Mouse (Mus musculus) midbrain, embryonic 11.5 days (tissue): Measurements from ENCODE around the gene 1500009L16Rik. TPM values are rescaled to one million over a fixed set of nuclear protein-coding genes. Genes with fewer than 3 reads are reported as not detected.
A peak's percentile ranks its signal among the peaks of the same experiment; 100 is the strongest.

Experiments used
- ATAC-seq: fragments of 200-750 bp; cut with Nextera tagmentation; 2 replicates; pipeline ENCODE4 v1.8.0; 2017; ENCODE audit warnings: moderate TSS enrichment, moderate library complexity; ENCODE audit not compliant: low FRiP score
- DNase-seq: peaks from one replicate; pipeline ENCODE4 v3.0.0; 2015; ENCODE audit warnings: low spot score; ENCODE audit errors: missing footprints
- H3K27ac ChIP-seq: fragments of 300-500 bp; sonication (generic); 2 replicates; pipeline ENCODE4 v1.5.1; 2014; ENCODE audit warnings: low read depth, low read length
- H3K27me3 ChIP-seq: fragments of 300-500 bp; sonication (generic); 2 replicates; pipeline ENCODE4 v1.6.1; 2014; ENCODE audit warnings: mild to moderate bottlenecking, low read length, moderate library complexity, mixed read lengths; ENCODE audit not compliant: control insufficient read depth, insufficient read depth
- H3K36me3 ChIP-seq: fragments of 300-500 bp; sonication (generic); 2 replicates; pipeline ENCODE4 v1.6.1; 2014; ENCODE audit warnings: mild to moderate bottlenecking, low read length, moderate library complexity, mixed read lengths; ENCODE audit not compliant: control insufficient read depth, insufficient read depth
- H3K4me1 ChIP-seq: fragments of 300-500 bp; sonication (generic); 2 replicates; pipeline ENCODE4 v1.6.1; 2014; ENCODE audit warnings: low read length; ENCODE audit not compliant: control insufficient read depth, insufficient read depth
- H3K4me2 ChIP-seq: fragments of 300-500 bp; sonication (generic); 2 replicates; pipeline ENCODE4 v1.6.1; 2014; ENCODE audit warnings: mild to moderate bottlenecking, moderate library complexity
- H3K4me3 ChIP-seq: fragments of 300-500 bp; sonication (generic); 2 replicates; pipeline ENCODE4 v1.5.1; 2014; ENCODE audit warnings: low read depth, low read length
- H3K9ac ChIP-seq: fragments of 300-500 bp; sonication (generic); 2 replicates; pipeline ENCODE4 v1.6.1; 2014; ENCODE audit warnings: low read length
- H3K9me3 ChIP-seq: fragments of 300-500 bp; sonication (generic); 2 replicates; pipeline ENCODE4 v1.6.1; 2016; ENCODE audit warnings: low read length; ENCODE audit not compliant: control insufficient read depth
- WGBS: fragments of 180-500 bp; shearing (Covaris S2); extraction: QIAGEN DNeasy Blood & Tissue Kit; methylation state at CpG from one replicate; pipeline ENCODE4 v1.1.7; 2014; 5-methylcytosine and 5-hydroxymethylcytosine counted together
- polyA plus RNA-seq: library from polyadenylated mRNA; unstranded; fragments of >200 nt; fragmentation: Nextera tagmentation; extraction: Ambion mirVana; gene quantifications from 2 replicates; pipeline ENCODE4 v1.2.1, GENCODE M21; 2014

Gene 1500009L16Rik
- polyA plus RNA-seq, 1 experiment from 2014 or later = 44.3 TPM

DNA sequence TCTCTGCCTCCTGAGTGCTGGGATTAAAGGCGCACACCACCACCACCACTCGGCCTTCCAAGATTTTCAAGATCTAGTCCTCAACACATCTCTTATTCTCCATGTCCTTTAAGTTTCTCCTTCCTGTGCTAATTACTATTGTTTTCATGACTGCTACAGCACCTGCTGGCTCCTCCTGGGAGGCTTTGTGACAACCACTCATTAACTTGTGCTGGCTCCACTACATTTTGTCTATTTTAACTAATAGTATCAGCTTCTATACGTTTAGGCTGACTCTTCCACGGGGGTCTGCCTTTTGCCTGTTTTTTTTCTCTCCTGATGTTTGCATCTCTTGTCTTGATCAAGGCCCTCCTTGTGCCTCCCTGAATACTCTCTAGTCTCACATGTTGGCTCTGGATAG, 59.2 kb downstream of the 1500009L16Rik start:
- Histone ChIP-seq H3K4me2 (no peak overlapping the region), H3K4me3 (no peak overlapping the region), H3K4me1 (no peaks in the 10 kb centered on the region), H3K27me3 (no peaks in the 10 kb centered on the region), H3K27ac (no peak overlapping the region), H3K9ac (no peak overlapping the region), H3K9me3 (no peaks in the 10 kb centered on the region), H3K36me3 (no peaks in the 10 kb centered on the region)
- ATAC-seq (no peak), DNase-seq (peak; percentile 59)
- WGBS = 92% methylated on average over 4 of the region's 4 CpGs

DNA sequence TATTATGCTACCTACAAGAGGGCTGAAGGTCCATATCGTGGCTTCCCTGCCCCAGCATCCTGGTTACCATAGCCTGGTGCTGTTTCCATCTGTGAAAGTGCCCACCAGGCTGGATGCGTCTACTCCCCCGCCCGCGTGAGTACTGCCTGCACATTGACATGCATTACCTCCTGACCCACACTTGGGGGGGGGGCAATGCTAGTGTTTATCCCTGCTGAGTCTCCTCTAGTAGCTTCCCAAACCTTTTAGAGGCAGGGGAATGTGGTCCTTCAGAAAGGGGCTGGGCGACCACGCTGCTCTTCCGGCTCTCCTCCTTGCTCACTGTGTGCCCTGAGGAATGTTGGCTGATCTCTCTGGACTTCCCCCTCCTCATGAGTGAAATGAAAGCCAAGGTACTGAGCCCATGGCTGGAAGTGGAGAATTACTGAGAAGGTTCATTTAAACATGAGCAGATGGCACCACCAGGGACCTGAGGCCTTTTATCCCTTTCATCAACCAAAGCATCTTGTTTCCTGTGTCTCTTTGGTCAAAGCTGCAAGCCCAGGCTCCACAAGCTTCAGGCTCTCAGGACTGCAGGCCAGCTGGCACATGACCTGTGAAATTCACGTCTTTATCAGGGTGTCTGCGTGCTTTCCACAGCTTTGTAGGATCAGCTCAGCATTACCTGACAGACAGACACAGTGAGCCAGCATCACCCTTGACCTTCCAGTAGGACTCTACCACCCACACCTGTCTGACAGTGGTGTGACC, 59.9 kb downstream of the 1500009L16Rik start:
- no peaks in the 10 kb centered on the region for H3K4me1 ChIP-seq
- no peaks in the 10 kb centered on the region for H3K36me3 ChIP-seq
- DNase-seq = peak; percentile 69
- no peak for ATAC-seq
- H3K27me3 ChIP-seq = no peaks in the 10 kb centered on the region
- H3K4me2 ChIP-seq = no peak overlapping the region
- 89% methylated on average over 10 of the region's 10 CpGs for WGBS
- no peak overlapping the region for H3K4me3 ChIP-seq
- H3K27ac ChIP-seq = no peak overlapping the region
- H3K9ac ChIP-seq = no peak overlapping the region
- no peaks in the 10 kb centered on the region for H3K9me3 ChIP-seq

DNA sequence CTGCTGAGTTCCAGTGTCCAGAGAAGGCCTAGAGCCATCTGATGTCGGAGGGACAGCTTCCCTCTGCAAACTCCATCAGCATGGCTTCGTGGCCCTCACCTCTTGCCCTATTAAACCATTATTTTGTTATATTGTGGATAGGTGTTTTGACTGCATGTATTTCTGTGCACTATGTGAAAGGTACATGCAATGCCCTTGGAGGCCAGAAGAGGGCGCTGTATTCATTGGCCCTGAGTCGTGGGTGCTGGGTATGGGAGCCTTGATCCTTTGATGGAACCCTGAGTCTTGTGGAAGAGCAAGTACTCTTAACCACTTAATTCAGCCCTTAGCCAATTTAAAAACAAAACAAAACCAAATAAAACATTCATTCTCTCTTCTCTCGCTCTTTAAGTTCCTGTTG, 62.3 kb downstream of the 1500009L16Rik start:
- Histone ChIP-seq H3K9me3 (no peaks in the 10 kb centered on the region), H3K4me2 (no peak overlapping the region), H3K27me3 (no peaks in the 10 kb centered on the region), H3K9ac (no peak overlapping the region), H3K27ac (no peak overlapping the region), H3K36me3 (no peaks in the 10 kb centered on the region), H3K4me3 (no peak overlapping the region), H3K4me1 (no peaks in the 10 kb centered on the region)
- peak; percentile 91 for DNase-seq
- ATAC-seq = no peak
- WGBS = 39% methylated on average over 5 of the region's 5 CpGs

DNA sequence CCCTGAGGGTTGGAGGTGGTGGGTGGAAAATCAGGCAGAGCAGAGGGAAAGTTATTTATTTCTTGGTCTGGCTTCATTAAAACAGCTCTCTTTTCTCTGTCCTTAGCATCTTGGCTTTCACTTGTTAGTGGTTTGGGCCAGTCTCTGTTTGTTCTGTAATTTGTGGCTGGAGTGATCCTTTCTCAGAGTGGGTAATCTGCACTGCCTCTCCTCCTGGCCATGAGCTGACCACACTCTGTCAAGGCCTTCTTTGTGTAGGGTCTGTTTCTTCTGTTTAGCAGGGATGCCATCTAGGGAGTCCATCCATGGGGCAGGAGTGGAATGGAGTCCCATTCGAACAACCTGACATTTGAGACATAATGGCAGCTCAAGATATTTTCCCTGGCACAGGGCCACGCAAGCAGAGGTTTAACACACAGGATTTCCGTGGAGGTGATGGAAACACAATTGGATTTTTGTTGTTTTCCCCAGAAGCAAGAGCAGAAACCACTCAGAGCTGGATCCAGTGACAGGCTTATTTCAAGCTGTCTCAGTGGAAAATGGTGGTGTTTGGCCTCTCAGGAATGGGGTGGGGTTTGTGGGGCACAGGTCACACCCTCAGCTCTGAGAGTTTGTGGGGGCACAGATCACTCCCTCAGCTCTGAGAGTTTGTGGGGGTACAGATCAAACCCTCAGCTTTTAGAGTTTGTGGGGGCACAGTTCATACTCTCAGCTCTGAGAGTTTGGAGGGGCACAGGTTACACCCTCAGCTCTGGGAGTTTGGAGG, 63.1 kb downstream of the 1500009L16Rik start:
- no peak overlapping the region for H3K4me2 ChIP-seq
- no peaks in the 10 kb centered on the region for H3K36me3 ChIP-seq
- ATAC-seq = no peak
- H3K9ac ChIP-seq = no peak overlapping the region
- WGBS = 77% methylated on average over 3 of the region's 3 CpGs
- no peaks in the 10 kb centered on the region for H3K27me3 ChIP-seq
- no peaks in the 10 kb centered on the region for H3K9me3 ChIP-seq
- no peak overlapping the region for H3K27ac ChIP-seq
- no peaks in the 10 kb centered on the region for H3K4me1 ChIP-seq
- peak; percentile 45 for DNase-seq
- no peak overlapping the region for H3K4me3 ChIP-seq

DNA sequence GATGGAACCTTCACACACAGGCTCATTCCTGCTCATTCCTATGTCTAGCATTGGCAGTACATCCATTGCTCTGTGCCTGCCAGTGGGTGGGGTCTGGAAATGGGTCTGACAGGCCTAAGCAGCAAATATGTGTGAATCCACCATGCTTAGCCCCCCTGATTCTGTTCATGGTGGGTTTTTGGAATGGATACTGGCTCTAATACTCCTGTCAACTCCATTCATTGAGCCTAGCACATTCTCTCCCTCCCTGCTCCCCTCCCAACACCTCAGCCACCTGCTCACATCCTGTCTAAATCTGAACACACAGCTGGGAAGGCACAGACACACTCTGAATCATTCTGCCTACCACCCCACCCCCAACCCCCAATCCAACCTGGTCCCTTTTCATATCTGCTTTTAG, 72.4 kb downstream of the 1500009L16Rik start:
- Histone ChIP-seq H3K27me3 (no peaks in the 10 kb centered on the region), H3K36me3 (no peaks in the 10 kb centered on the region), H3K27ac (no peak overlapping the region), H3K9me3 (no peaks in the 10 kb centered on the region), H3K4me1 (no peaks in the 10 kb centered on the region), H3K9ac (no peak overlapping the region), H3K4me2 (no peak overlapping the region), H3K4me3 (no peak overlapping the region)
- DNase-seq = no peak
- no peak for ATAC-seq

DNA sequence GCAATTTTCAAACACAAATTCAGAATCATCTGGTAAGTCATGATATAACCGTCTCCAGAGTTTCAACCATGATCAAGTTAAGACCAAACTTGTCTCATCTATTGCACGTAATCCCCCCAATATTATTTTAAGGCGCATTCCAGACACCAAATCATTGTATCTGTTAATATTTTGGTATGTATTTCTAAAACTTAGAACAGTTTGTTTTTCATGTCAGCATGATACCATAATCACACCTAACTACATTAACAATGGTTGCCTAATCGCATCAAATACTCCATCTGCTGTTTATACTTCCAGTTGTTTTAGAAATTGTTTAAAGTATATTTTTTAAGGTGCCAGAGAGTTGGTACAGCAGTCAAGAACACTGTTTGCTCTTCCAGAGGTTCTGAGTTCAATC, 72.8 kb downstream of the 1500009L16Rik start:
- Histone ChIP-seq H3K4me2 (no peak overlapping the region), H3K9me3 (no peaks in the 10 kb centered on the region), H3K27me3 (no peaks in the 10 kb centered on the region), H3K27ac (no peak overlapping the region), H3K36me3 (no peaks in the 10 kb centered on the region), H3K4me1 (no peaks in the 10 kb centered on the region), H3K9ac (no peak overlapping the region), H3K4me3 (no peak overlapping the region)
- DNase-seq = peak; percentile 23
- 90% methylated on average over 4 of the region's 4 CpGs for WGBS
- no peak for ATAC-seq

DNA sequence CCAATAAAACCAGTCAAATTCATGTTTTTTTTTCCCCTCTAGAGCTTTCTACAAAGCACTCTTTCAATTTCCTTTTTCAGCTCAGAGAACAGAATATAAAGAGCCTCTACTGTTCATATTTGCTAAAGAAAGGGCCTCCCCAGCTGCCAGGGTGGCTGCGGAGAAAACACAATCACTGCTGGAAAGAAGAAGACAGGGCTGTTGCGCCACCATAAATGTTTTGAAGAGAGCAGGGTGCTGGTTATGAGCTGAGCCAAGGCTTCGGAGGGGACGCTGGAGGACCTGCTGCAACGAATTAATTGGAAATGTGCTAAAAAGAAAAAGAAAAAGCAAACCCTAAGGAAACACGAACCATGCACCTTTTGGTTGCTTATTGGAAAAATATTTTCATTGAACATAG, 81.4 kb downstream of the 1500009L16Rik start:
- WGBS = 71% methylated on average over 6 of the region's 6 CpGs

DNA sequence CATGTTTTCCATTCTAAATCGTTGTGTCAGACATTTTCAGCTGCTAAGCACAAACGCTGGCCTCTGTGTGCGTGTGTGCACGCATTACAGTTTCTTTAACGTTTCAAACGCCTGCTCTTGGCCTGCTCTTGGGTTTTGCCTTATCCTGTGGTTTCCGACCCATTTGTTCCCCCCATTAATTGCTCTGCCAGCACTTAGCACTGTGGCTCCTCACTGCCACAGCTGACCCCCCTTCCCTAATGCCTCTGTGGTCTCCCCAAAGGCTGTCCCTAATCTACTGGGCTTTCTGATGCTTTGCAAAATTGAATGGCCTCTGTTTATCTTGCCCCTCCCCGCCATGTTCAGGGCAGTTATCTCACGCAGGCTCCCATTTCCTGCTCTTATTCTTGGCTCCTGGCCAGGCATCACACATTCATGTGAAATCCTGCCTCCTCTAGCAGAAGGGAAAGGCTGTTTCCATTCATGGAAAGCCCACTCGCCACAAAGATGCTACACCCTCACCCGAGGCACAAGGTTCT, 82.6 kb downstream of the 1500009L16Rik start:
- Histone ChIP-seq H3K36me3 (no peaks in the 10 kb centered on the region), H3K4me2 (no peak overlapping the region), H3K4me3 (no peak overlapping the region), H3K27ac (no peak overlapping the region), H3K9me3 (no peaks in the 10 kb centered on the region), H3K4me1 (no peaks in the 10 kb centered on the region; the same call in 1 of the 2 replicates), H3K27me3 (no peaks in the 10 kb centered on the region), H3K9ac (no peak overlapping the region)
- ATAC-seq (peak; percentile 65; the same call in 1 of the 2 replicates), DNase-seq (no peak)
- WGBS = 63% methylated on average over 11 of the region's 11 CpGs

More for the DNA sequence above, 81.4 kb downstream of the 1500009L16Rik start:
- Histone ChIP-seq H3K36me3 (no peaks in the 10 kb centered on the region), H3K27me3 (no peaks in the 10 kb centered on the region), H3K4me2 (no peak overlapping the region), H3K9me3 (no peaks in the 10 kb centered on the region), H3K4me3 (no peak overlapping the region), H3K4me1 (no peaks in the 10 kb centered on the region; the same call in 1 of the 2 replicates), H3K9ac (no peak overlapping the region), H3K27ac (no peak overlapping the region)
- ATAC-seq = no peak
- DNase-seq = peak; percentile 41

DNA sequence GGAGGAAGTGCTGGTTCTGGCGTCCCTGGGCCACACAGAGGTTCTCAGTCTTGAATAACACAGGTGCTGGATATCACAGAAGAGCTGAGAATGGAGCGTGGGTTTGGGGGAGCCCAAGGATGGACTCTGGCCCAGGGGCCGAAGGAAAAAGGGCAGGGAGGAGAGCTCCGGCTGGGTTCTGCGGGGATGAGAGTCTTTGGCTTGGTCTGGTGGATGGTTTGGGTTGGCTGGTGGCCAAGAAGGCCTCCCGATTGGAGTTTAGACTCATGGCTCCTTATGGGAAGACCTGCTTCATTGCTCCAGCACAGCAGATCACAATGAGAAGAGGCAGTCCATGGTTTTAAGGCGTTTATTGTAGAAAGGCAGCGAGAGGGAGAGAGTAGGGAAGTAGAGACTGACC, 84.6 kb downstream of the 1500009L16Rik start:
- Histone ChIP-seq H3K9ac (no peak overlapping the region), H3K4me1 (no peaks in the 10 kb centered on the region; the same call in 1 of the 2 replicates), H3K36me3 (no peaks in the 10 kb centered on the region), H3K27ac (no peak overlapping the region), H3K4me2 (no peak overlapping the region), H3K4me3 (no peak overlapping the region), H3K9me3 (no peaks in the 10 kb centered on the region), H3K27me3 (no peaks in the 10 kb centered on the region)
- ATAC-seq = no peak
- DNase-seq = no peak
- 88% methylated on average over 8 of the region's 8 CpGs for WGBS
